Mouse (Mus musculus): ENCODE measurements around the gene Pycr1.

Pycr1 gene

GRCm38 (mm10) chr11:120658876-120659410, 15.4 kb upstream of the Pycr1 start:
- intact Hi-C loops (cut with DNase I), result loop anchor here (2.0 to 5.0 kb wide), 2 partner anchors 54 to 118 kb away; partner anchors contain the start of genes Cenpx and Lrrc45

GRCm38 (mm10) chr11:120657301-120657700, 13.7 kb upstream of the Pycr1 start:
- intact Hi-C loops (cut with DNase I), result loop anchor here (5.0 kb wide), 1 partner anchor 120 kb away; no protein-coding TSS in a partner anchor

- intact Hi-C loops (cut with DNase I), result loop anchor here (5.0 kb wide), 1 partner anchor 123 kb away; no protein-coding TSS in a partner anchor
Measured at GRCm38 (mm10) chr11:120654741-120655140, 11.2 kb upstream of the Pycr1 start.

- intact Hi-C loops (cut with DNase I), result no loop called here
Measured at GRCm38 (mm10) chr11:120651872-120652271, 8.3 kb upstream of the Pycr1 start.

- intact Hi-C loops (cut with DNase I), result no loop called here
Measured at GRCm38 (mm10) chr11:120648001-120648476, 4.5 kb upstream of the Pycr1 start, which contains the start of gene Myadml2. Myadml2 (minus strand) TSS chr11:120648158.

GRCm38 (mm10) chr11:120647047-120647830, 3.7 kb upstream of the Pycr1 start:
- intact Hi-C loops (cut with DNase I), result no loop called here

- intact Hi-C loops (cut with DNase I), result no loop called here
Measured at GRCm38 (mm10) chr11:120642939-120643600, 499 bp downstream of the Pycr1 start.

- intact Hi-C loops (cut with DNase I), result no loop called here
Measured at GRCm38 (mm10) chr11:120641869-120642268, 1.7 kb downstream of the Pycr1 start.

- intact Hi-C loops (cut with DNase I), result no loop called here
Measured at GRCm38 (mm10) chr11:120641255-120641654, 2.3 kb downstream of the Pycr1 start.

- intact Hi-C loops (cut with DNase I), result no loop called here
Measured at GRCm38 (mm10) chr11:120634810-120635209, 8.8 kb downstream of the Pycr1 start.

GRCm38 (mm10) chr11:120633520-120634343, 9.8 kb downstream of the Pycr1 start, which contains the start of gene Mafg:
Mafg (minus strand) TSS chr11:120633600.
- intact Hi-C loops (cut with DNase I), result no loop called here

- intact Hi-C loops (cut with DNase I), result no loop called here
Measured at GRCm38 (mm10) chr11:120632559-120633519, 10.7 kb downstream of the Pycr1 start.

- intact Hi-C loops (cut with DNase I), result no loop called here
Measured at GRCm38 (mm10) chr11:120631726-120632448, 11.7 kb downstream of the Pycr1 start.

- intact Hi-C loops (cut with DNase I), result no loop called here
Measured at GRCm38 (mm10) chr11:120630881-120631725, 12.5 kb downstream of the Pycr1 start.

- intact Hi-C loops (cut with DNase I), result no loop called here
Measured at GRCm38 (mm10) chr11:120630401-120630871, 13.1 kb downstream of the Pycr1 start.

- intact Hi-C loops (cut with DNase I), result no loop called here
Measured at GRCm38 (mm10) chr11:120629911-120630310, 13.7 kb downstream of the Pycr1 start.

- intact Hi-C loops (cut with DNase I), result no loop called here
Measured at GRCm38 (mm10) chr11:120629341-120629730, 14.2 kb downstream of the Pycr1 start.

All from adrenal gland (tissue).